Mouse (Mus musculus) midbrain, embryonic 14.5 days (tissue): ENCODE measurements at regions not wholly inside any gene's neighbourhood (a gene's known extent, or its start where the extent isn't known, plus 50 kb on each side); places are given as distances from the start of the nearest gene placed in this dataset.

Source experiments
- ATAC-seq: fragments of 200-750 bp; cut with Nextera tagmentation; 2 replicates; pipeline ENCODE4 v1.8.0; 2017; ENCODE audit warnings: moderate number of reproducible peaks, moderate library complexity; ENCODE audit not compliant: low FRiP score, low TSS enrichment
- DNase-seq: peaks from one replicate; pipeline ENCODE4 v3.0.0-alpha.2; 2015
- H3K27ac ChIP-seq: fragments of 300-500 bp; sonication (generic); replicated peaks from 2 replicates; pipeline ENCODE4 v1.5.1; 2014; ENCODE audit warnings: mild to moderate bottlenecking, low read depth, low read length, moderate library complexity
- H3K27me3 ChIP-seq: fragments of 300-500 bp; sonication (generic); 2 replicates; pipeline ENCODE4 v1.6.1; 2014; ENCODE audit warnings: low read length, control low read depth, mixed read lengths; ENCODE audit not compliant: control insufficient read depth, insufficient read depth
- H3K36me3 ChIP-seq: fragments of 300-500 bp; sonication (generic); 2 replicates; pipeline ENCODE4 v1.6.1; 2014; ENCODE audit warnings: low read length, control low read depth; ENCODE audit not compliant: control insufficient read depth, insufficient read depth
- H3K4me1 ChIP-seq: fragments of 300-500 bp; sonication (generic); 2 replicates; pipeline ENCODE4 v1.6.1; 2014; ENCODE audit warnings: mild to moderate bottlenecking, antibody characterized with exemption, low read length, control low read depth; ENCODE audit not compliant: control insufficient read depth, insufficient read depth
- H3K4me2 ChIP-seq: fragments of 300-500 bp; sonication (generic); 2 replicates; pipeline ENCODE4 v1.6.1; 2014; ENCODE audit warnings: mild to moderate bottlenecking, low read length, moderate library complexity
- H3K4me3 ChIP-seq: fragments of 300-500 bp; sonication (generic); replicated peaks from 2 replicates; pipeline ENCODE4 v1.5.1; 2014; ENCODE audit warnings: low read depth, low read length
- H3K9ac ChIP-seq: fragments of 300-500 bp; sonication (generic); replicated peaks from 2 replicates; pipeline ENCODE4 v1.6.1; 2014; ENCODE audit warnings: mild to moderate bottlenecking, low read length, moderate library complexity
- H3K9me3 ChIP-seq: fragments of 300-500 bp; sonication (generic); 2 replicates; pipeline ENCODE4 v1.6.1; 2016; ENCODE audit warnings: low read length, control low read depth, mixed read lengths; ENCODE audit not compliant: control insufficient read depth
- WGBS: fragments of 180-500 bp; shearing (Covaris S2); extraction: QIAGEN DNeasy Blood & Tissue Kit; methylation state at CpG from one replicate; pipeline ENCODE4 v1.1.7; 2014; 5-methylcytosine and 5-hydroxymethylcytosine counted together

DNA sequence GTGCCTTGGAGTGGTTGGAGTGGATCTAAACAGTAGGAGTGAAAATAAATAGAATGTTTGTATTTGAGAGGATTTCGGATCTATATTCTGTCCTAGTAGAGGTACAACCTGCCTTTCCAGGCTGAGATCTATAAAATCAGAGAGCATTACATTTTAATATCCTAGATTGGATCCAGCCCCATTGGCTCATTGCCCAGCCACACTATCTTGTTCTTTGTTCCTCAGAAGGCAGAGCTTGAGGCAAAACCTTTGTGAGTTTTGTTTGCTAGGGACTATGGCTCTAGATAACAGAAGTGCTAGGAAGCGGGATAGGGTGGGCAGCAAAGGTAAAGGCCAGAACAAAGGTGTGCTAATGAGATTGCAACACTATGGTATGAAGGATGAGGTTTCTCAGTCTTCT lies 78.7 kb upstream of the Cntln start:
- Histone ChIP-seq H3K9me3 (no peaks in the 10 kb centered on the region), H3K4me2 (no peak overlapping the region), H3K4me1 (no peaks in the 10 kb centered on the region), H3K27me3 (no peaks in the 10 kb centered on the region), H3K4me3 (no peak overlapping the region), H3K27ac (no peak overlapping the region), H3K9ac (no peak overlapping the region), H3K36me3 (no peaks in the 10 kb centered on the region)
- ATAC-seq (no peak), DNase-seq (no peak)
- 94% methylated on average over 2 of the region's 2 CpGs for WGBS

GRCm38 (mm10) chr4:84793156-84793919 lies 90.8 kb upstream of the Cntln start:
- Histone ChIP-seq H3K9me3 (0 out of 2 replicates have a peak, but pooled peaks cover 2% of the 10 kb centered on the region), H3K4me3 (no peak overlapping the region), H3K9ac (no peak overlapping the region), H3K27ac (no peak overlapping the region), H3K36me3 (no peaks in the 10 kb centered on the region), H3K27me3 (no peaks in the 10 kb centered on the region), H3K4me1 (no peaks in the 10 kb centered on the region), H3K4me2 (no peak overlapping the region)
- ATAC-seq (no peak), DNase-seq (no peak)
- WGBS: 86% methylated on average over 10 of the region's 10 CpGs

- ATAC-seq (no peak), DNase-seq (no peak)
- Histone ChIP-seq H3K9ac (no peak overlapping the region), H3K4me1 (no peaks in the 10 kb centered on the region), H3K4me3 (no peak overlapping the region), H3K9me3 (no peaks in the 10 kb centered on the region), H3K4me2 (no peak overlapping the region), H3K36me3 (no peaks in the 10 kb centered on the region), H3K27me3 (no peaks in the 10 kb centered on the region), H3K27ac (no peak overlapping the region)
- 61% methylated on average over 6 of the region's 6 CpGs for WGBS
These were observed 97.5 kb upstream of the Cntln start for GRCm38 (mm10) chr4:84786583-84786982.

DNA sequence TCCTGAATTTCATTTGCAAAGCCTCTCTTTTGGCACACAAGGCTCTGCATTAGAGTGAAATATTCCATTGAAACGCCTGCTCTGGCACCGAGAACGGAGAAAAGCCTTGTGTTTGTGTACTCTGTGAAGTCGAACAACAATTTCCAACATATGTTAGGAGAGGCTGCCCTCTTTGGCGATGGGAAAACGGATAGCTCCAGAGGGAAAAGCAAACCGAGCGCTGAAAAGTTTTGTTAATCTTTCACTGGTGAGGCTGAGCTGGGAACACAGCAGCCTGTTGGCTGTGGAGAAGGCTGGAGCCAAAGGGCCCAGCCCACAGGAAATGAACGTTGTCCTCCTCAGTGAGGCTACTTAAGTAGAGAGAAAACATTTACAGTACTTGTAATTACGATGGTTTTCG lies 93.1 kb upstream of the Bnc2 start:
- no peak for ATAC-seq
- H3K27ac ChIP-seq: no peak overlapping the region
- WGBS: 58% methylated on average over 11 of the region's 11 CpGs
- H3K9me3 ChIP-seq: no peaks in the 10 kb centered on the region
- H3K4me3 ChIP-seq: no peak overlapping the region
- no peaks in the 10 kb centered on the region for H3K27me3 ChIP-seq
- H3K9ac ChIP-seq: no peak overlapping the region
- peak; percentile 23 for DNase-seq
- H3K36me3 ChIP-seq: no peaks in the 10 kb centered on the region
- no peak overlapping the region for H3K4me2 ChIP-seq
- H3K4me1 ChIP-seq: no peaks in the 10 kb centered on the region

DNA sequence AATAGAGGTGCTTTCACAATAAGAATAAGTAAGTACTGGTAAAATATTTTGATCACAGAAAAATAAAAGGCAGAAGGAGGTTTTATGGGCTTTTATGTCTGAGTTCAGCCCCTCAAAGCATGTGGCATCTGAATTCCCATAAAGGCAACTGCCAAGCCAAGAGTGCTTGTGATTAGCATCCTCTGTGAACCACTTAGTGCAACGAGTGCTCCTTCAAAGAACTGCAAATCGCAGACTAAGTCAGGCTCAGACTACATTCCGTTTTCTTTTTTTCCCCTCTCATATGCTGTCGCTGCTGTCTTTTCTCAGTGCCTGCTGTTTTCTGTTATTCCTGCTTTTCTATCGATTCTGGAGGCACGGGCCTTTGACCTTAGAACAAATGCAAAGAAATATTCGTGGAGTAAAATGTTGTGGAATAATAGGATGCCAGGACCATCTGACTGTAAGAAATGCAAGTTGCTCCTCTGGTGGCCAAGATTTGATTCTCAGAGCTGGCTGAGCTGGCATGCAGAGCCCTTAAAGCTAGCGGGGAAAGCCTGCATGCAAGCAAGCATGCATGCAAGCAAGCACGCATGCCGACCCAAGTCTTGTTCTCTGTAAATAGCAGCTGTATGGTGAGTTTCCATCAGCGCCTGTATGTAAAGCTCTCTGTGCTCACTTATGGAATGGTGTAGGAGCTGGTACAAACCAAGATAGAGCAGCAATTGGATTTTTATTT lies 91.8 kb upstream of the Bnc2 start:
- Histone ChIP-seq H3K9me3 (no peaks in the 10 kb centered on the region), H3K36me3 (no peaks in the 10 kb centered on the region), H3K4me2 (no peak overlapping the region), H3K4me1 (no peaks in the 10 kb centered on the region), H3K4me3 (no peak overlapping the region), H3K9ac (no peak overlapping the region), H3K27me3 (no peaks in the 10 kb centered on the region), H3K27ac (no peak overlapping the region)
- peak; percentile 42 for DNase-seq
- 61% methylated on average over 11 of the region's 11 CpGs for WGBS
- ATAC-seq: no peak

DNA sequence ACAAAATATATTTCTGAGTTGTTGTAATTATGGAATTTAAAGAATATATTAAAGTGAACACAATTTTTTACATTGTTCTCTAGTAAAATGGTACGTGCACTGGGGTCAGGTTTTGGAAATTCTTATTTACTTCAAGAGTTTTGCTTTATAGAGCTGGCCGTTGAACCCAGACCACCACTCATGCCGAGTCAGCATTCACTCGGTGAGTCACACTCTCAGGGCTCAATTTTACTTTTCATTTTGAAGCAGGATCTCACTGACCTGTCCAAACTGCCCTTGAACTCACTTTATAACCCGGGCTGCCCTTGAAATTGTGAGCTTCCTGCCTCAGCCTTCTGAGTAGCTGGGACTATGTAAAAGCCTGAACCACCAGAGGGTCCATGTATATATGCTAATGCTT lies 82.1 kb upstream of the Bnc2 start:
- no peaks in the 10 kb centered on the region for H3K9me3 ChIP-seq
- 95% methylated on average over 5 of the region's 5 CpGs for WGBS
- H3K4me2 ChIP-seq: no peak overlapping the region
- no peaks in the 10 kb centered on the region for H3K27me3 ChIP-seq
- H3K36me3 ChIP-seq: no peaks in the 10 kb centered on the region
- no peak overlapping the region for H3K9ac ChIP-seq
- no peak overlapping the region for H3K27ac ChIP-seq
- no peak overlapping the region for H3K4me3 ChIP-seq
- no peaks in the 10 kb centered on the region for H3K4me1 ChIP-seq
- DNase-seq (no peak), ATAC-seq (no peak)

DNA sequence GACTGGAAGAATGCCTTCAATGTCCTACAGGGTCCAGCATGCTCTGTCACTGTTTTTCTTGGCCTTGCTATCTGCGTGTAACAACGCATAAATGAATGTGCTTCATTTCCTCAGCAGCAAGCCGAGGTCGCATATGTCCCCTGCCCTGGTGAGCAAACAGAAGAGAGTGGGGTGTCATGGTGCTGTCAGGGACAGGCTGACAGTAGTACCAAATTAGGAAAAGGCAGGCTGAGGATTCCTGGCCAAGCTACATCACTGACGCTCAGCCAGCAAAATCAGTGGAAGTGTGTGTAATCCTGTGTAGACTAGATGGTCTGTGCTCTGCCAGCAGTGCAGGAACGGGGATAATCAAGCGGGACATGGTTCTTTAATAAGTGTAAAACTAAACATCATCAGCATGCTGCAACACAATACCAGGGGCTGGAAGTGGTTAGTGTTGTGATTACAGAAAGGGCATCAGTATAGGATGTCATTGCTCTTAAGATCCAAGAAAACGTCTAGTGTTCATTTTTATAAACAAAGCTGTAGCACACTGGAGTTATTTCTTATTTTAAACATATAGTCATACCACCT lies 77.6 kb upstream of the Bnc2 start:
- Histone ChIP-seq H3K27ac (no peak overlapping the region), H3K4me1 (no peaks in the 10 kb centered on the region), H3K4me3 (no peak overlapping the region), H3K36me3 (no peaks in the 10 kb centered on the region), H3K27me3 (no peaks in the 10 kb centered on the region), H3K4me2 (no peak overlapping the region), H3K9ac (no peak overlapping the region), H3K9me3 (no peaks in the 10 kb centered on the region)
- ATAC-seq (no peak), DNase-seq (no peak)
- WGBS: 72% methylated on average over 8 of the region's 8 CpGs

GRCm38 (mm10) chr4:84741301-84741700 lies 66.2 kb upstream of the Bnc2 start:
- H3K27ac ChIP-seq: no peak overlapping the region

GRCm38 (mm10) chr4:84740816-84741215 lies 65.7 kb upstream of the Bnc2 start:
- Histone ChIP-seq H3K9ac (no peak overlapping the region), H3K36me3 (no peaks in the 10 kb centered on the region), H3K27me3 (no peaks in the 10 kb centered on the region), H3K4me2 (no peak overlapping the region), H3K4me1 (no peaks in the 10 kb centered on the region), H3K4me3 (no peak overlapping the region), H3K27ac (no peak overlapping the region), H3K9me3 (no peaks in the 10 kb centered on the region)
- DNase-seq (no peak), ATAC-seq (no peak)
- WGBS: 90% methylated on average over 3 of the region's 3 CpGs

More at GRCm38 (mm10) chr4:84741301-84741700, 66.2 kb upstream of the Bnc2 start:
- no peak for ATAC-seq
- Histone ChIP-seq H3K4me3 (no peak overlapping the region), H3K36me3 (no peaks in the 10 kb centered on the region), H3K9ac (no peak overlapping the region), H3K9me3 (no peaks in the 10 kb centered on the region), H3K4me2 (no peak overlapping the region), H3K4me1 (no peaks in the 10 kb centered on the region), H3K27me3 (no peaks in the 10 kb centered on the region)
- DNase-seq: no peak
- 55% methylated on average over 2 of the region's 2 CpGs for WGBS
